Mouse (Mus musculus) skeletal muscle tissue, adult 2 months (tissue): ENCODE data around the gene Uba52.
A peak's percentile ranks its signal among the peaks of the same experiment; 100 is the strongest.
"Not testable (repeated sequence)": the region's sequence is repeated elsewhere in the genome, so short reads cannot be mapped to it uniquely, and the experiment has no call there.

Experiments used
- DNase-seq: peaks from one replicate; pipeline ENCODE4 v3.0.0-alpha.2; 2012; ENCODE audit warnings: low read depth, low spot score

The Uba52 gene

GRCm38 (mm10) chr8:70534281-70534680 is 23.7 kb upstream of the Uba52 start:
- DNase-seq: no peak

GRCm38 (mm10) chr8:70530314-70530713 is 19.7 kb upstream of the Uba52 start:
- no peak for DNase-seq

GRCm38 (mm10) chr8:70529741-70530161 is 19.1 kb upstream of the Uba52 start:
- no peak for DNase-seq

- DNase-seq: no peak
Observed at GRCm38 (mm10) chr8:70529299-70529698, 18.7 kb upstream of the Uba52 start.

GRCm38 (mm10) chr8:70528182-70528797 is 17.7 kb upstream of the Uba52 start:
- no peak for DNase-seq

- DNase-seq: peak; percentile 93
Observed at GRCm38 (mm10) chr8:70527512-70528181, 17.0 kb upstream of the Uba52 start, which contains the start of the genes Fkbp8 and Kxd1. Gene Fkbp8 (plus strand): TSS chr8:70527724. Gene Kxd1 (minus strand): TSS chr8:70527956.

- DNase-seq: no peak
Observed at GRCm38 (mm10) chr8:70527111-70527511, 16.5 kb upstream of the Uba52 start.

GRCm38 (mm10) chr8:70522592-70523403 is 12.2 kb upstream of the Uba52 start:
- DNase-seq: peak; percentile 97

- DNase-seq: no peak
Observed at GRCm38 (mm10) chr8:70519606-70520005, 9.0 kb upstream of the Uba52 start.

- DNase-seq: no peak
Observed at GRCm38 (mm10) chr8:70519043-70519442, 8.4 kb upstream of the Uba52 start.

- no peak for DNase-seq
Observed at GRCm38 (mm10) chr8:70517940-70518643, 7.5 kb upstream of the Uba52 start.

GRCm38 (mm10) chr8:70513441-70513840 is 2.8 kb upstream of the Uba52 start:
- no peak for DNase-seq

- DNase-seq: no peak
Observed at GRCm38 (mm10) chr8:70512253-70512903, 1.8 kb upstream of the Uba52 start.

GRCm38 (mm10) chr8:70511770-70512169 is 1.2 kb upstream of the Uba52 start:
- DNase-seq: no peak

- not testable (repeated sequence) for DNase-seq
Observed at GRCm38 (mm10) chr8:70511174-70511573, 573 bp upstream of the Uba52 start.

GRCm38 (mm10) chr8:70509281-70509952 is 1.2 kb downstream of the Uba52 start:
- no peak for DNase-seq

GRCm38 (mm10) chr8:70507027-70507393 is 3.6 kb downstream of the Uba52 start:
- no peak for DNase-seq

- DNase-seq: peak; percentile 84
Observed at GRCm38 (mm10) chr8:70506328-70507026, 4.1 kb downstream of the Uba52 start, which contains the start of gene Rex1bd. Gene Rex1bd (minus strand): TSS chr8:70506752.

GRCm38 (mm10) chr8:70505698-70506327 is 4.8 kb downstream of the Uba52 start:
- DNase-seq: no peak

GRCm38 (mm10) chr8:70504851-70505250 is 5.8 kb downstream of the Uba52 start:
- peak; percentile 70 for DNase-seq
